Mouse (Mus musculus) T-cell, adult 2 months (primary cell): ENCODE results near the gene Frmpd3.

Source experiments
- DNase-seq: peaks from one replicate; pipeline ENCODE4 v3.0.0; 2022; ENCODE audit warnings: low spot score

The Frmpd3 gene

GRCm38 (mm10) chrX:140456751-140457491 lies 114.9 kb downstream of the Frmpd3 start:
- DNase-seq = no peak

- no peak for DNase-seq
These were observed 115.4 kb downstream of the Frmpd3 start for GRCm38 (mm10) chrX:140457502-140457901.

- no peak for DNase-seq
These were observed 136.2 kb downstream of the Frmpd3 start for GRCm38 (mm10) chrX:140478231-140478630.

GRCm38 (mm10) chrX:140479171-140479570 lies 137.1 kb downstream of the Frmpd3 start:
- DNase-seq = peak; percentile 63
